In genomic region chr3:52029661-52030081, GRCm38 (mm10) we compare ENCODE assay signal across 7 mouse cellular contexts.
A peak's percentile ranks its signal among the peaks of the same experiment; 100 is the strongest.
DNase-seq lines count a peak whose midpoint lies in the region; ATAC-seq and TF ChIP-seq lines count a peak whose summit lies in the region.

No protein-coding gene starts in this region.

- H3K4me3 ChIP-seq in kidney, postnatal 0 days (replicated peaks; ENCODE audit: low read depth, low read length), result 0 out of 2 replicates have a peak overlapping the region, but pooled peaks have one; percentile 4
- peak overlapping the region; percentile 28 for H3K4me3 ChIP-seq in lung, embryonic 16.5 days (ENCODE audit: low read length)
- H3K4me3 ChIP-seq in stomach, embryonic 14.5 days (ENCODE audit: low read depth, low read length), result peak overlapping the region; percentile 7; the same call in 1 of the 2 replicates

- no peaks in the 10 kb centered on the region for H3K27me3 ChIP-seq in kidney, postnatal 0 days (ENCODE audit: insufficient read depth, low read length)
- no peaks in the 10 kb centered on the region for H3K27me3 ChIP-seq in lung, embryonic 16.5 days (ENCODE audit: control insufficient read depth, insufficient read depth, low read depth, low read length)
- H3K27me3 ChIP-seq in stomach, embryonic 14.5 days (ENCODE audit: control insufficient read depth, insufficient read depth, low read length), result no peaks in the 10 kb centered on the region

- 21% methylated on average over 12 of the region's 12 CpGs for WGBS in kidney, postnatal 0 days
- 6% methylated on average over 12 of the region's 12 CpGs for WGBS in lung, embryonic 16.5 days
- 25% methylated on average over 12 of the region's 12 CpGs for WGBS in stomach, embryonic 14.5 days

- peaks cover 20% of the 10 kb centered on the region for H3K4me1 ChIP-seq in kidney, postnatal 0 days (replicated peaks; ENCODE audit: insufficient read depth, low read length)
- peaks cover 36% of the 10 kb centered on the region for H3K4me1 ChIP-seq in lung, embryonic 16.5 days (replicated peaks; ENCODE audit: control insufficient read depth, insufficient read depth, low read length)
- H3K4me1 ChIP-seq in stomach, embryonic 14.5 days (ENCODE audit: control insufficient read depth, insufficient read depth, low read length), result peaks cover 22% of the 10 kb centered on the region

- H3K9me3 ChIP-seq in kidney, postnatal 0 days (replicated peaks; ENCODE audit: low read length), result no peaks in the 10 kb centered on the region
- H3K9me3 ChIP-seq in lung, embryonic 16.5 days (ENCODE audit: control insufficient read depth, low read length), result no peaks in the 10 kb centered on the region
- H3K9me3 ChIP-seq in stomach, embryonic 14.5 days (ENCODE audit: control insufficient read depth, low read depth, low read length), result no peaks in the 10 kb centered on the region

- no peaks in the 10 kb centered on the region for H3K36me3 ChIP-seq in kidney, postnatal 0 days (ENCODE audit: insufficient read depth, low read length)
- no peaks in the 10 kb centered on the region for H3K36me3 ChIP-seq in lung, embryonic 16.5 days (ENCODE audit: control insufficient read depth, insufficient read depth, low read length)
- no peaks in the 10 kb centered on the region for H3K36me3 ChIP-seq in stomach, embryonic 14.5 days (ENCODE audit: control insufficient read depth, insufficient read depth, low read length)

- peak; percentile 85 for ATAC-seq in CD4-positive, CD25-positive, alpha-beta regulatory T cell, adult 4 months
- ATAC-seq in kidney, postnatal 0 days (replicated peaks; ENCODE audit: low FRiP score, low read depth), result no peak
- peak; percentile 91 for ATAC-seq in lung, embryonic 16.5 days (ENCODE audit: low read depth)
- ATAC-seq in stomach, embryonic 14.5 days (ENCODE audit: insufficient number of reproducible peaks, insufficient read depth, low FRiP score, low read depth), result no peak

- H3K27ac ChIP-seq in kidney, postnatal 0 days, result no peak overlapping the region
- H3K27ac ChIP-seq in lung, embryonic 16.5 days (ENCODE audit: low read length), result peak overlapping the region; percentile 80
- H3K27ac ChIP-seq in stomach, embryonic 14.5 days (ENCODE audit: low read length), result no peak overlapping the region

- no peak overlapping the region for H3K9ac ChIP-seq in kidney, postnatal 0 days (ENCODE audit: low read depth, low read length)
- H3K9ac ChIP-seq in lung, embryonic 16.5 days (ENCODE audit: low read length), result peak overlapping the region; percentile 46
- no peak overlapping the region for H3K9ac ChIP-seq in stomach, embryonic 14.5 days (replicated peaks; ENCODE audit: low read depth, low read length)

- no peak for TF ChIP-seq CTCF in kidney, postnatal 0 days (IDR thresholded peaks at IDR 0.05; ENCODE audit: low read depth)

- peak overlapping the region; percentile 41 for H3K4me2 ChIP-seq in kidney, postnatal 0 days (ENCODE audit: low read length)
- H3K4me2 ChIP-seq in lung, embryonic 16.5 days (ENCODE audit: low read depth, low read length), result peak overlapping the region; percentile 54
- peak overlapping the region; percentile 29 for H3K4me2 ChIP-seq in stomach, embryonic 14.5 days (replicated peaks; ENCODE audit: low read depth, low read length)

- DNase-seq in CD4-positive helper T cell, adult 2 months (ENCODE audit: low read depth, low spot score), result peak; percentile 56
- DNase-seq in frontal cortex, postnatal 36 days (ENCODE audit: low spot score in 2 of 2), result peak; percentile 52 to 66
- DNase-seq in kidney, postnatal 0 days (ENCODE audit: low spot score), result peak; percentile 58
- DNase-seq in adipocyte (ENCODE audit: low spot score), result no peak

Comparison
In these comparisons a context has a peak if more than half of its experiments do, and no peak if none do; other contexts are left out.
1. ATAC-seq: peak in CD4-positive, CD25-positive, alpha-beta regulatory T cell, adult 4 months (single experiment) and lung, embryonic 16.5 days (single experiment); none in kidney, postnatal 0 days (single experiment) and stomach, embryonic 14.5 days (single experiment).
2. Peak in every context shown above with its lines, with median percentiles within 50 percentile points of each other: H3K4me2 ChIP-seq and H3K4me3 ChIP-seq.